In the genomic region with DNA sequence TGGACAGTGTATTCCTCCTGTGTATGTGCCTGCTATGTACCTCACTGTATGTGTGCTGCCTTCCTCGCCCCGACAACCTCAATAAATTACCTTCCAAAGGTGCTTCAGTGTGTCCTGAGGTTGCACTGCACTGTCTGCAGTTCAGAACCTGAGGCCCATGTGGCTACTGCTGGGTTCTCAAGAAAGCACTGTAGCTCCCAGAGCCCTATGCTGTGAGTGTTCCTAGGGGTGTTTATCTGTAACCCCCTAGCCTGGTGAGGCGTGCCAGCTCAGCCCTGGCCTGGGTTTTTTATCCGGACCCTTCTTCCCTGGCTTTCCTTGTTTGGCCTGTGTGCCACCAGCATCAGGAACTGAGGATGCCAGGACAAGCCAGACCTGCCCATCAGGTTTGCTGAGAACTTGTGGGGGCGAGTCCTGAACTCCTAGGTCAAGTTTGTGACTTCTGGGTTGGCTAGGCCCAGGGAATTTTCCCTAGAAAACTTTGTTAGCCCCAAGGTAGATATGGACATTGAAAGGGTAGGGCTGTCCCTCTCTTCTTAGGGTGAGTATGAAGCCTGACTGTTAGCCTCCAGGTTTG, we compare ENCODE assay signal across 14 mouse cellular contexts. TPM values are rescaled to one million over a fixed set of nuclear protein-coding genes. Genes with fewer than 3 reads are reported as not detected.
DNase-seq lines count a peak whose midpoint lies in the region; ATAC-seq and TF ChIP-seq lines count a peak whose summit lies in the region.
"Had no signal": no experiment of that assay in that cellular context is flagged by ENCODE, and none has a peak within 500 bp of the region (broad histone marks: within the 10 kb centered on the region; RNA-seq: fewer than 3 reads in every experiment).

No protein-coding gene starts in this region.

- peak overlapping the region; percentile 42 for H3K4me3 ChIP-seq in megakaryocyte, embryonic 14.5 days (replicated peaks)
- H3K4me3 ChIP-seq in intestine, embryonic 15.5 days (replicated peaks) = peak overlapping the region; percentile 71
- H3K4me3 ChIP-seq in stomach, postnatal 0 days (ENCODE audit: low read depth, low read length) = peak overlapping the region; percentile 60; the same call in 1 of the 2 replicates

- H3K4me1 ChIP-seq in megakaryocyte, embryonic 14.5 days = peaks cover 88% of the 10 kb centered on the region
- H3K4me1 ChIP-seq in intestine, embryonic 15.5 days (replicated peaks) = peaks cover 66% of the 10 kb centered on the region
- H3K4me1 ChIP-seq in stomach, postnatal 0 days (replicated peaks; ENCODE audit: control insufficient read depth, insufficient read depth) = peaks cover 15% of the 10 kb centered on the region

- WGBS in intestine, embryonic 15.5 days = 68% methylated on average over 5 of the region's 5 CpGs
- 56% methylated on average over 5 of the region's 5 CpGs for WGBS in stomach, postnatal 0 days

- no peak for TF ChIP-seq CTCF in stomach, postnatal 0 days (IDR thresholded peaks at IDR 0.05; ENCODE audit: low read depth)

- peak overlapping the region; percentile 26; the same call in 1 of the 2 replicates for H3K9ac ChIP-seq in intestine, embryonic 15.5 days
- H3K9ac ChIP-seq in stomach, postnatal 0 days (ENCODE audit: low read length) = peak overlapping the region; percentile 45; the same call in 1 of the 2 replicates

- H3K9me3 ChIP-seq in megakaryocyte, embryonic 14.5 days = no peaks in the 10 kb centered on the region
- H3K9me3 ChIP-seq in intestine, embryonic 15.5 days = no peaks in the 10 kb centered on the region
- H3K9me3 ChIP-seq in stomach, postnatal 0 days (ENCODE audit: control insufficient read depth, low read length) = no peaks in the 10 kb centered on the region

- peak overlapping the region; percentile 92 for H3K4me2 ChIP-seq in intestine, embryonic 15.5 days (replicated peaks)
- H3K4me2 ChIP-seq in stomach, postnatal 0 days (replicated peaks; ENCODE audit: low read depth) = peak overlapping the region; percentile 95

- peak overlapping the region; percentile 27; the same call in 1 of the 2 replicates for H3K27ac ChIP-seq in intestine, embryonic 15.5 days
- H3K27ac ChIP-seq in stomach, postnatal 0 days (replicated peaks) = peak overlapping the region; percentile 26

- peaks cover 4% of the 10 kb centered on the region for H3K27me3 ChIP-seq in megakaryocyte, embryonic 14.5 days (replicated peaks)
- no peaks in the 10 kb centered on the region for H3K27me3 ChIP-seq in intestine, embryonic 15.5 days (replicated peaks)
- H3K27me3 ChIP-seq in stomach, postnatal 0 days (ENCODE audit: control insufficient read depth, insufficient read depth, low read length) = no peaks in the 10 kb centered on the region

- ATAC-seq in megakaryocyte, adult 5-6 weeks (ENCODE audit: poor library complexity, severe bottlenecking) = no peak
- no peak for ATAC-seq in intestine, embryonic 15.5 days
- ATAC-seq in stomach, postnatal 0 days (ENCODE audit: low FRiP score, low TSS enrichment) = no peak

- peaks cover 43% of the 10 kb centered on the region for H3K36me3 ChIP-seq in megakaryocyte, embryonic 14.5 days (replicated peaks; ENCODE audit: low read length)
- peaks cover 4% of the 10 kb centered on the region; the same call in 1 of the 2 replicates for H3K36me3 ChIP-seq in intestine, embryonic 15.5 days
- no peaks in the 10 kb centered on the region for H3K36me3 ChIP-seq in stomach, postnatal 0 days (ENCODE audit: control insufficient read depth, insufficient read depth, low read length)

- DNase-seq in kidney, adult 18-20 months = peak; percentile 9
- DNase-seq in kidney, postnatal 25 days = no peak
- DNase-seq in stomach, postnatal 0 days (ENCODE audit: low spot score) = peak; percentile 53
- DNase-seq in Muller cell, postnatal 12 days (ENCODE audit: inconsistent ontology term) = no peak
- DNase-seq in yolk sac, embryonic 10.5 days (ENCODE audit: low spot score) = no peak
- DNase-seq: cerebellum, adult 11 months; heart, postnatal 10 days; left cerebral cortex, postnatal 4 days; thymus, postnatal 25 days had no signal

- TF ChIP-seq EP300 in stomach, postnatal 0 days (optimal IDR thresholded peaks at IDR 0.05) = no peak

RNA-seq across cellular contexts. Expression of gene Rassf7, which starts 3.0 kb away (rescaled TPM):
- polyA plus RNA-seq in megakaryocyte, embryonic 14.5 days (2012; ENCODE audit: insufficient read depth, low replicate concordance) = 3.6 and 11.1 TPM in 2 replicates
- total RNA-seq in megakaryocyte, adult 5-6 weeks (2015) = 3.9 and 4.1 TPM in 2 replicates
- total RNA-seq in megakaryocyte, adult 5-6 weeks (2017) = 2.2 and 4.1 TPM in 2 replicates
- 63.7 and 70.0 TPM in 2 replicates for polyA plus RNA-seq in intestine, embryonic 15.5 days (2015; fragmentation: Nextera tagmentation; extraction: Ambion mirVana)
- polyA plus RNA-seq in stomach, postnatal 0 days (2015; fragmentation: Nextera tagmentation; extraction: Ambion mirVana) = 84.2 and 105 TPM in 2 replicates

RNA-seq across cellular contexts. Expression of gene Lmntd2, which starts 4.8 kb away (rescaled TPM):
- 0.57 TPM in 1 of 2 replicates, not detected in the other for polyA plus RNA-seq in megakaryocyte, embryonic 14.5 days (2012; ENCODE audit: insufficient read depth, low replicate concordance)
- total RNA-seq in megakaryocyte, adult 5-6 weeks (2015) = 0.36 TPM in 1 of 2 replicates, not detected in the other
- total RNA-seq in megakaryocyte, adult 5-6 weeks (2017) = 0.04 TPM in 1 of 2 replicates, not detected in the other
- 3.5 and 3.6 TPM in 2 replicates for polyA plus RNA-seq in intestine, embryonic 15.5 days (2015; fragmentation: Nextera tagmentation; extraction: Ambion mirVana)
- 2.7 and 3.6 TPM in 2 replicates for polyA plus RNA-seq in stomach, postnatal 0 days (2015; fragmentation: Nextera tagmentation; extraction: Ambion mirVana)
- total RNA-seq: heart, postnatal 10 days; layer of hippocampus, adult 8-10 months had no signal
- polyA plus RNA-seq: macrophage had no signal

RNA-seq across cellular contexts. Expression of gene Phrf1, which starts 9.9 kb away (rescaled TPM):
- polyA plus RNA-seq in megakaryocyte, embryonic 14.5 days (2012; ENCODE audit: insufficient read depth, low replicate concordance) = 82.9 and 114 TPM in 2 replicates
- 42.8 and 48.9 TPM in 2 replicates for total RNA-seq in megakaryocyte, adult 5-6 weeks (2015)
- total RNA-seq in megakaryocyte, adult 5-6 weeks (2017) = 48.7 and 63.5 TPM in 2 replicates
- 61.9 and 62.1 TPM in 2 replicates for polyA plus RNA-seq in intestine, embryonic 15.5 days (2015; fragmentation: Nextera tagmentation; extraction: Ambion mirVana)
- polyA plus RNA-seq in stomach, postnatal 0 days (2015; fragmentation: Nextera tagmentation; extraction: Ambion mirVana) = 19.1 and 19.9 TPM in 2 replicates

RNA-seq across cellular contexts. Expression of gene Lrrc56, which starts 24.7 kb away (rescaled TPM):
- 12.2 and 18.5 TPM in 2 replicates for polyA plus RNA-seq in megakaryocyte, embryonic 14.5 days (2012; ENCODE audit: insufficient read depth, low replicate concordance)
- 2.1 and 2.2 TPM in 2 replicates for total RNA-seq in megakaryocyte, adult 5-6 weeks (2015)
- 1.3 and 4.3 TPM in 2 replicates for total RNA-seq in megakaryocyte, adult 5-6 weeks (2017)
- polyA plus RNA-seq in intestine, embryonic 15.5 days (2015; fragmentation: Nextera tagmentation; extraction: Ambion mirVana) = 5.1 and 5.4 TPM in 2 replicates
- polyA plus RNA-seq in stomach, postnatal 0 days (2015; fragmentation: Nextera tagmentation; extraction: Ambion mirVana) = 2.8 and 3.5 TPM in 2 replicates

RNA-seq across cellular contexts. Expression of gene Hras, which starts 24.8 kb away (rescaled TPM):
- 51.3 and 84.0 TPM in 2 replicates for polyA plus RNA-seq in megakaryocyte, embryonic 14.5 days (2012; ENCODE audit: insufficient read depth, low replicate concordance)
- 29.0 and 40.0 TPM in 2 replicates for total RNA-seq in megakaryocyte, adult 5-6 weeks (2015)
- 20.7 and 27.1 TPM in 2 replicates for total RNA-seq in megakaryocyte, adult 5-6 weeks (2017)
- polyA plus RNA-seq in intestine, embryonic 15.5 days (2015; fragmentation: Nextera tagmentation; extraction: Ambion mirVana) = 92.9 and 107 TPM in 2 replicates
- 118 and 125 TPM in 2 replicates for polyA plus RNA-seq in stomach, postnatal 0 days (2015; fragmentation: Nextera tagmentation; extraction: Ambion mirVana)

Comparison
In these comparisons a context has a peak if more than half of its experiments do, and no peak if none do; other contexts are left out.
1. DNase-seq: peak in kidney, adult 18-20 months (single experiment) and stomach, postnatal 0 days (single experiment); none in kidney, postnatal 25 days (0 of 2), Muller cell, postnatal 12 days (single experiment) and yolk sac, embryonic 10.5 days (single experiment).
2. Peak in every context shown above with its lines, with median percentiles within 50 percentile points of each other: H3K4me3 ChIP-seq.